Mouse (Mus musculus) liver, embryonic 16.5 days (tissue): ENCODE measurements around the gene Tma16. TPM values are rescaled to one million over a fixed set of nuclear protein-coding genes. Genes with fewer than 3 reads are reported as not detected.

Source experiments
- ATAC-seq: fragments of 200-750 bp; cut with Nextera tagmentation; 2 replicates; pipeline ENCODE4 v1.8.0; 2017; ENCODE audit warnings: low read depth, mild to moderate bottlenecking, moderate number of reproducible peaks, moderate library complexity
- H3K27ac ChIP-seq: fragments of 300-500 bp; sonication (generic); 2 replicates; pipeline ENCODE4 v1.5.1; 2014; ENCODE audit warnings: mild to moderate bottlenecking, low read length
- H3K27me3 ChIP-seq: fragments of 300-500 bp; sonication (generic); 2 replicates; pipeline ENCODE4 v1.6.1; 2014; ENCODE audit warnings: low read depth, low read length, mixed read lengths; ENCODE audit not compliant: control insufficient read depth, insufficient read depth
- H3K36me3 ChIP-seq: fragments of 300-500 bp; sonication (generic); 2 replicates; pipeline ENCODE4 v1.6.1; 2014; ENCODE audit warnings: mild to moderate bottlenecking; ENCODE audit not compliant: control insufficient read depth, insufficient read depth
- H3K4me1 ChIP-seq: fragments of 300-500 bp; sonication (generic); 2 replicates; pipeline ENCODE4 v1.6.1; 2014; ENCODE audit warnings: low read depth, low read length, mixed read lengths; ENCODE audit not compliant: control insufficient read depth
- H3K4me2 ChIP-seq: fragments of 300-500 bp; sonication (generic); 2 replicates; pipeline ENCODE4 v1.6.1; 2014; ENCODE audit warnings: low read depth, low read length, mixed read lengths
- H3K4me3 ChIP-seq: fragments of 300-500 bp; sonication (generic); 2 replicates; pipeline ENCODE4 v1.5.1; 2014; ENCODE audit warnings: low read depth, mild to moderate bottlenecking, low read length
- H3K9ac ChIP-seq: fragments of 300-500 bp; sonication (generic); 2 replicates; pipeline ENCODE4 v1.6.1; 2014; ENCODE audit warnings: low read depth, low read length
- H3K9me3 ChIP-seq: fragments of 300-500 bp; sonication (generic); replicated peaks from 2 replicates; pipeline ENCODE4 v1.6.1; 2016; ENCODE audit warnings: low read length; ENCODE audit not compliant: control insufficient read depth
- WGBS: fragments of 180-500 bp; shearing (Covaris S2); extraction: QIAGEN DNeasy Blood & Tissue Kit; methylation state at CpG from one replicate; pipeline ENCODE4 v1.1.7; 2014; ENCODE audit not compliant: insufficient replicate concordance; 5-methylcytosine and 5-hydroxymethylcytosine counted together
- polyA plus RNA-seq: library from polyadenylated mRNA; unstranded; fragments of >200 nt; fragmentation: Nextera tagmentation; extraction: Ambion mirVana; gene quantifications from 2 replicates; pipeline ENCODE4 v1.2.1, GENCODE M21; 2015

Tma16 gene
- polyA plus RNA-seq, 1 experiment from 2014 or later: 4.2 TPM

GRCm38 (mm10) chr8:66437929-66438328, 48.4 kb downstream of the Tma16 start:
- no peaks in the 10 kb centered on the region for H3K9me3 ChIP-seq
- peak; percentile 30; the same call in 1 of the 2 replicates for ATAC-seq
- no peaks in the 10 kb centered on the region for H3K27me3 ChIP-seq
- no peak overlapping the region for H3K9ac ChIP-seq
- no peak overlapping the region for H3K4me2 ChIP-seq
- 15% methylated on average over 3 of the region's 3 CpGs for WGBS
- H3K4me1 ChIP-seq: no peaks in the 10 kb centered on the region
- no peak overlapping the region for H3K27ac ChIP-seq
- H3K36me3 ChIP-seq: no peaks in the 10 kb centered on the region
- H3K4me3 ChIP-seq: no peak overlapping the region

- Histone ChIP-seq H3K9ac (no peak overlapping the region), H3K36me3 (no peaks in the 10 kb centered on the region), H3K4me1 (no peaks in the 10 kb centered on the region), H3K4me3 (no peak overlapping the region), H3K4me2 (no peak overlapping the region), H3K9me3 (no peaks in the 10 kb centered on the region), H3K27ac (no peak overlapping the region), H3K27me3 (no peaks in the 10 kb centered on the region)
- ATAC-seq: 0 out of 2 replicates have a peak, but pooled peaks have one; percentile 13
- 72% methylated on average over 1 of the region's 1 CpGs for WGBS
These were observed 49.5 kb downstream of the Tma16 start for GRCm38 (mm10) chr8:66436804-66437203.

- no peak for ATAC-seq
- no peak overlapping the region for H3K27ac ChIP-seq
- H3K4me3 ChIP-seq: no peak overlapping the region
- no peak overlapping the region for H3K4me2 ChIP-seq
- H3K27me3 ChIP-seq: no peaks in the 10 kb centered on the region
- no peaks in the 10 kb centered on the region for H3K9me3 ChIP-seq
- no peak overlapping the region for H3K9ac ChIP-seq
- H3K36me3 ChIP-seq: no peaks in the 10 kb centered on the region
- no peaks in the 10 kb centered on the region for H3K4me1 ChIP-seq
These were observed 52.8 kb downstream of the Tma16 start for GRCm38 (mm10) chr8:66433577-66433976.

GRCm38 (mm10) chr8:66430639-66431038, 55.7 kb downstream of the Tma16 start:
- Histone ChIP-seq H3K9me3 (no peaks in the 10 kb centered on the region), H3K27me3 (no peaks in the 10 kb centered on the region), H3K9ac (no peak overlapping the region), H3K36me3 (no peaks in the 10 kb centered on the region), H3K4me2 (no peak overlapping the region), H3K4me3 (no peak overlapping the region), H3K27ac (no peak overlapping the region), H3K4me1 (no peaks in the 10 kb centered on the region)
- 28% methylated on average over 2 of the region's 2 CpGs for WGBS
- no peak for ATAC-seq

Other genes with a start within 250 kb of the Tma16 start
- not detected in 2 replicates for gene Tktl2, start 25.2 kb upstream of the Tma16 start, polyA plus RNA-seq
- gene Npy5r, start 201.6 kb upstream of the Tma16 start, polyA plus RNA-seq: not detected in 2 replicates
- 0.06 TPM in 1 of 2 replicates, not detected in the other for gene Npy1r, start 210.7 kb upstream of the Tma16 start, polyA plus RNA-seq